Mouse (Mus musculus) v-Abl transformed pro-B cells (cell line): Measurements from ENCODE around the gene Ppp1r15a.

ENCODE experiments used
- in situ Hi-C, 2 experiments: fragments of 400-800 bp; cut with MboI; formaldehyde crosslinking; loops; one replicate each; pipeline ENCODE4 v1.15.1; 2025; ENCODE audit not compliant: unreplicated experiment in 2 of 2

The Ppp1r15a gene

DNA sequence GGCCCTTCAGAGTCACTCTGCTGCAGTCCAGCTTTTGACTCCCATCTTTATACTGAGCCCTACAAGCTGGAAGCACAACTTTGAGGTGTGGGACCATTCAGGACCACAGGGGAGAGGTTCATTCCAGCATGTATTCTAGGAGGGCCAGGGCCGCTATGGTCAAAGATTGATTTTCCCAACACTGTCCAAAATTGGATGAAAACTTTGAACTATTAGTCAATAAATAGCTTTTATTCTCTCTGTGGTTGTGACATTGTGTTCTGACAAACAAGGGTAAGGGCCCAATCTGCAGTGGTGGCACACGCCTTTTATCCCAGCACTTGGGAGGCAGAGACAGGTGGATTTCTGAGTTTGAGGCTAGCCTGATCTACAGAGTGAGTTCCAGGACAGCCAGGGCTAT is 27.9 kb upstream of the Ppp1r15a start:
- in situ Hi-C loops = loop anchor here in 1 of 2 experiments (25.0 kb wide), 1 partner anchor 242 kb away; no protein-coding TSS in a partner anchor

DNA sequence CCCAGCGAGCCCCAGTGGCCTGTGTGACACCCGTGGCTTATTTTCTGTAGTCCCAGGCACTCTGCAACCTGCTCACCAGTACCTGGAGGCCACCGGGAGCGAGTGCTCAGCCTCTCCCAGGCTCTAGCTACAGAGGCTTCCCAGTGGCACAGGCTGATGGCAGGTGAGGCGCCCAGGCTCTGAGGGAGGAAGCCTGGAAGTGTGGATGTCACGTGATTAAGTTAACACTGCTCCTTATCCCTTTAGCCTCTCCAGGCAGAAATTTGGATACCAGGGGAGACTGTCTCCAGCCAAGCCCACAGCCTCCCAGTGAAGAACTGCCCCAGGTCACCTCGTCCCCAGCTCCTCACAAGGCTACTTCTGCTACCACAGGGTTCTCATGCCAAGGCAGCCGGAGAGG is 27.5 kb upstream of the Ppp1r15a start:
- in situ Hi-C loops = loop anchor here in 1 of 2 experiments (25.0 kb wide), 1 partner anchor 241 kb away; no protein-coding TSS in a partner anchor

DNA sequence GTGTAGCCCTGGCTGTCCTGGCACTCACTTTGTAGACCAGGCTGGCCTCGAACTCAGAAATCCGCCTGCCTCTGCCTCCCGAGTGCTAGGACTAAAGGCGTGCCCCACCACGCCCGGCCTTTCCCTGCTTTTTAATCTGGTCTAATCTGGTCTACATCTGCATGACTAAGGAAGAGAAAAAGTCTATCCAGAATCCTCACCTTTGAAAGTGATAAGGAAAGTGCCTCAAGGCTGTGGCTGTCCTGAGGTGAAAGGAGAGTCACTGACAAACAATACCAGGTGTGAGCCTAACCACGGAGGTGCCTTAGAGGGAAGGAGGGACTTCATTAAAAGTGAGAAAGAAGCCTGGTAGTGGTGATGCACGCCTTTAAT is 25.4 kb upstream of the Ppp1r15a start:
- in situ Hi-C loops = loop anchor here in 1 of 2 experiments (25.0 kb wide), 1 partner anchor 239 kb away; no protein-coding TSS in a partner anchor

DNA sequence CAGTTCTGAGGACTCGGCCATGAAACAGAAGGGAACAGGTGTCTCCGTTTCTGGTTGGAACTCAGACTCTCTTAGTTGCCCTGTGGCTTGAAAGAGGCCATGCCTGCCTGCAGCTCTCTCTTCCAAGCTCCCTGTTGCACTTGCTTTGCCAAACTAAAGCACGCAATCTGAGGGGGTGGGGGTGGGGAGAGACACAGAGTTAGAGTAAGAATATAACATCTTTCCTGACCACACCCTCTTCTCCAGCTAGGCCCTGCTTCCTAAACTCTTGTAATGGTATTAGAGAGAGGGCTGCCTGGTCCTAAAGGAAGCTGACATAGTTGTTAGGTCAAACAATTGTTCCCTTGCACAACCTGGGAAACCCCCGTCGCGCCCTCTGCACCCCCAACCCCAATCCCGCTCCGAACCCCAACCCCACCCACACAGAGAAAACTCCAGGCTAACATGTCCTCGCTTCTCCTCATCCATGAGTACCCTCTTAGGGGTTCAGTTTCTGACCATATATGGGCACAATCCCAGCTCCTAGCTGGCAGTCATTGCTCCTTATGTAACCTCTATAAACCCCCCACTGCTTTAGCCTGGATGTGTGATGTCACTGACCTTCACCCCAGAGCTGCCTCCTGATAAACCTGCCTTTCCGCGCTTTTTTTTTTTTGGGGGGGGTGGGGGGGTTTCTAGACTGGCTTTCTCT is 24.9 kb upstream of the Ppp1r15a start:
- in situ Hi-C loops = loop anchor here in 1 of 2 experiments (25.0 kb wide), 1 partner anchor 239 kb away; no protein-coding TSS in a partner anchor

DNA sequence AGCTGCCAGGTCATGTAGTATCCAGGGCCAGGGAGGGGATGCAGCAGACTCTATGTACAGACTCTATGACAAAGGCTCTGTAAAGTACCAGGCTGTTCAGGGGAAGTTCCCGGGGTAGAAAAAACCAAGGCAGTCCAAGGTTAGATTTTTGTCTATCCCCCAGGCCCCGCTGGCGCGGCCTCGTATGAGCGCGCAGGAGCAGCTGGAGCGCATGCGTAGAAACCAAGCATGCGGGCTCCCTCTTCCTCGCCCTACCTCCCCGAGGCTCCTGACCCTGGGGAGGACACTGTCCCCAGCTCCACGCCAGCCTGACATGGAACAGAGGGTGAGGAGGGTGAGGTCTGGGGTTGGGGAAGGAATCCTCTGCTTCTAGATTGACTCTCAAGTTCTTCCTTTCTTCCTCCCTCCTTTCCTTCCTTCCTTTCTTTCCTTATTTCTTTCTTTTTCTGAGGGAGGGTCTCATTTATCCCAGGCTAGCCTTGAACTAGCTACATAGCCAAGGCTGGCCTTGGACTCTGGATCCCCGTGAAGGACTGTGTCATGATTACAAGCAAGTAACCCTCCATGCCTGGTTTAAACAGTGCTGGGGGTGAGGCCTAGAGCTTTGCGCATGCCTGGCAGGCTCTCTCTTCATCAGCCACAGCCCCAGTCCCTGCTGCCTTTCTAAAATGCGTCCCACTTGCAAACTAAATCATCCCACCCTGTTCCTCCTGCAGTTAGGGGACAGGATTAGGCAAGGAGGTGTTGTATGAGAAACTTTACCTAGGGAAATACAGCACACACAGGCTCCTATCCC is 23.8 kb upstream of the Ppp1r15a start:
- in situ Hi-C loops = loop anchor here in 1 of 2 experiments (25.0 kb wide), 1 partner anchor 238 kb away; no protein-coding TSS in a partner anchor

DNA sequence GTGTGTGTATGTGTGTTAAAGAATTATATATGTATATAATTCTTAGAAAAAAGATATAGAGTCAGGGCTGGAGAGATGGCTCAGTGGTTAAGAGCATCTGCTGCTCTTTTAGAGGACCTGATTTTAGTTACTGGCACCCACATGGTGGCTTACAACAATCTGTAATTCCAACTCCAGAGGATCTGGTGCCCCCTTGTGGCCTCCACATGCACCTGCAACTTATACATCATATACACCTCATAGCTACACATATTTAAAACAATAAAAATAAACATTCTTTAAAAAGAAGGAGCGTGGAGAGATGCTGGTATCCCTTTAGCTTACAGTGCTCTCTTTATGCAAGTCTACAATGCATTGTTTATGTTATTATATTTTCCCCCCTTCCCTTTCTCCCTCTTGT is 18.5 kb upstream of the Ppp1r15a start:
- in situ Hi-C loops = no loop called here

DNA sequence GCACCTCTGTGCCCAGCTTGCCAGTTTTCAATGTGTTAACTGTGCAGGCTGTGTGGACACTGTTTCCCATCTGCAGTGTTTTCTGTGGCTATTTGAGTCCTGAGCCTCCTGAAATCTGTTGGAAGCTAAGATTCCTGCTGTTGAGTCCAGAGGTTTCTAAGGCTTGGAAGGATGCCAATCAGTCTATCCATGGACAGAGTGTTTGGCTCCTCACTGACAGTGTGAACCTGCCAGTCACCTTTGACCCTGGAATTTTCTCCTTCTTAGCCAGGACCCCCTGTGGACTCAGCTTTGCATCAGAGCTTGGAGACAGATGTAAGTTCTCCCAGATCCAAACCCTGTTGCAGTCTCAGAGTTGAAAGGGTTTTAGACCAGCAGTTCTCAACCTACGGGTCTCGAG is 14.1 kb upstream of the Ppp1r15a start:
- in situ Hi-C loops = no loop called here

DNA sequence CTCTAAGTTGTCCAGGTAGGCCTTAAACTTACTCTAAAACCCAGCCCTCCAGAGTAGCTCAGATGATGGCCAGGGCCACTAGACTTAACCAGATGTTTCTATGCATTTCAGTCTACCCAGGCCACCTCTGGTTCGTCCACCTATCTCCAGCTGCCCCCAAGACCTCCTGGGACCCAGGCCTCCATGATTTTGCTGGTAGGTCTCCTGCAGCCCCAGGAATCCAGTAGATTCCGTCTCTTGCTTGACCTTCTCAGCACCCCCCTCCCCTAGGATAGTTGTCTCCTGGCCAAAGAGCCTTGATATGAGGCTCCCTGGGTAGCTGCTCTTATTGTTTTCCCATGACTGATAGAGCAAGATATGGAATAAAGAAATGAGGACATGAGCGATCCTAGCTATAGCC is 13.0 kb upstream of the Ppp1r15a start:
- in situ Hi-C loops = no loop called here

DNA sequence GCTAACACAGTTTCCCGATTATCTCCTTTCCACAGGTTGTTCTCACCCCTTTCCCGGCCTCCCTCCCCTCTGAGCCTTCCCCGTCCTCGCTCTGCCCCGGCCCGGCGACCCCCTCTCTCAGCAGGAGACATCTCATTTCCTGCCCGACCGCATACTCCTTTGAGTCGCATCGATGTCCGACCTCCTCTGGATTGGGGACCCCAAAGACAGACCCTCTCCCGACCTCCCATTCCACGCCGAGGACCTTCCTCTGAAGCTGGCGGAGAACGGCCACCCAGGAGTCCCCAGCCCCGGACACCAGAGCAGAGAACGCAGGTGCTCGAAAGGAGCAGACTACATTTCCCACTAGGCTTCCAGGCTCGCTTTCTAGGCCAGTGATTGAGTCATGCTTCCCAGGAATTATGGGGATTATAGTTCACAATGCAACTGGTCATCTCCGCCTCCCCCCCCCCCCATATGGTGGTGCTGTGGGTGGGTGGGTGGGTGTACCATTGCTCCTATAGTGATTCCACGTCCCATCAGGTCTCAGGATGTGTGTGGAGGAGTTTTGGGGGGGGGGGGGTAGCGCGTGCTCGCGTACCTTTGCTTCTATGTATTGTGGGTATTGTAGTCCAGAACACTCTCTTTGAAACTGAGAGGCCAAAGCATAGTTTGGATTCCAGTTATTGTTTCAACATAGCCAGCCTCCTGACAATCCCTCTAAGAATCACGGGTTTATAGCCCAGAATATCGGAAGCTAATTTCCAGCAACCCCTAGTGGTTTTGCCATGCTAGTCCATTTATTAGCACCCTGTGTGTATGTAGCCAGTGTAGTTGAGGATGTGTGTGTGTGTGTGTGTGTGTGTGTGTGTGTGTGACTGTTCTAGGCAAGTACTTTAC is 12.3 kb upstream of the Ppp1r15a start:
- in situ Hi-C loops = no loop called here

DNA sequence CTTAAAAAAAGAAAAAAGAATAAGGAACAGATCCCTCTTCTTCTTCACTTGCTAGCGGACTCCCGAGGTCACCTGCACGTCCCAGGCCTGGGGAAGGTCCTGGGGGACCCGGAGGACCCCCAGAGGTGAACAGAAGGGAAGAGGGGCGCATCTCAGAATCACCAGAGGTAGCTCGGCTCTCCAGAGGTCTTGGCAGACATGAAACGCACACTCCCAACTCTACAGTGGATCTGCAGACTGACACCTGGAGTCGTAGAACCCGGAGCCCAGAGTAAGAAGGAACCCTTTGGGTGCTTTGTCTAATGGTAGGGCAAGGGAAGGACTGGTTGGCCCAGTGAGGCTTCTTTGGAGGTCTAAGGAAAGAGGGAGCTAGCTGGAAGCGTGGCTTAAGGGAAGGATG is 11.5 kb upstream of the Ppp1r15a start:
- in situ Hi-C loops = no loop called here

DNA sequence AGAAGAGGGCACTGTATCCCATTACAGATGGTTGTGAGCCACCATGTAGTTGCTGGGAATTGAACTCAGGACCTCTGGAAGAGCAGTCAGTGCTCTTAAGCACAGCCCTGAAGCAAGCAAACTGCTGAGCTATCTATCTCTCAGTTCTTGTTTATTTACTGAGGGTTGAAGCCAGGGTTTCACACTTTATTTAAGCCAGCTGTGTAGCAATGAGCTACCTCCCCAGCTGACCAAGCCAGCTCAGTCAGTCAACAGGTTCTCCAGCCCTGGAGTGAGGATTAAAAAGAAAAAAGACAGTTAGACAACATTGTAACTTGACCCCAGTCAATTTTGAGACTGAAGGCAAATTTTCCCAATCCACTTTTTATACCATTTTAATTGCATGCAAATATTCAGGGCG is 9.6 kb upstream of the Ppp1r15a start:
- in situ Hi-C loops = no loop called here

DNA sequence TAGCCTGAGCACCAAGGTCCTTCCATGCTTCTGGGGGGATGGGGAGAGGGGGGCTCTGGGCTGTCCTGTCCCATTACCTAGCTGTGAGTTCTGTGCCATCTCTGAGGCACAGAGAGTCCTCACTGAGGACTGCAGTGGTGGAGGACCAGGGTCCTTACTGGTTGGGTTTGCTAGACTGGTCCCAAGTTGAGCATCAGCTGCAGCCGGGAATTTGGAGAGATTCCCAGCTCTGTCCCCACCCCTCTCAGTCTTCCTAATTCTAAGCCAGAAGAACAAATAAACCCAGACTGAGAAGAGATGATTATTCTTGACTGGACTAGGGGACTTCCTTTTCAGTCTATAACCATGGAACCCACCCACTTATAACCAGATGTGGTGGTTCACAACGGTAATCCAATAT is 4.6 kb upstream of the Ppp1r15a start:
- in situ Hi-C loops = no loop called here

DNA sequence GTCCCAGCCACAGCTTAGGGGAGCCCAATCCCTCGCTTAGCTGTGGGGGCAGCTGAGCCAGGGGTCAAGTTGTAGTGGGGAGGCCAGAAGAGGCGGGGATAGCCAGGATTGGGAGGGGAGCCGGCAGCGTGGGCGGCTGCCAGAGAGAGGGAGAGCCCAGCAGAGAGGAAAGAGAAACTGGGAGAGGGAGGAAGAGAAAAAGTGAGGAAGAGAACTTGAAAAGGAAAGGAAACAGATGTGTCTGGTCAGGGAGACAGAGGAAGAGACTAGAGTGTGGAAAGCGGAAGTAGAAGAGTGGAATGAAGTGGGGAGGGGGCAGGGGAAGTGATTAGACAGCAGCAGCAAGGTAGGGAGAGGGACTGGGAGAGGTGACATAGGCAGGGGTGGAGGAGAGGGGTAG is 3.4 kb upstream of the Ppp1r15a start:
- in situ Hi-C loops = loop anchor here in 1 of 2 experiments (5.0 kb wide), 1 partner anchor 52 kb away; no protein-coding TSS in a partner anchor

DNA sequence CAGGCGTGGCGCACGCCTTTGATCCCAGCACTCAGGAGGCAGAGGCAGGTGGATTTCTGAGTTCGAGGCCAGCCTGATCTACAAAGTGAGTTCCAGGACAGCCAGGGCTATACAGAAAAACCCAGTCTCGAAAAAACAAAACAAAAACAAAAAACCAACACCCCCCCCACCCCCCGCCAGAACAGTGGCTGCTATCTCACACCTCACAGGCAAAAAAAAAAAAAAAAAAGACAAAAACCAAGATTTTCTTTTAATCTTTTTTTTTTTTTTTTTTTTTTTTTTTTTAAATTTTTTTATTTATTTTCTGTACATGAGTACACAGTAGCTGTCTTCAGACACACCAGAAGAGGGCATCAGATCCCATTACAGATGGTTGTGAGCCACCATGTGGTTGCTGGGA is 1.1 kb upstream of the Ppp1r15a start:
- in situ Hi-C loops = loop anchor here in 1 of 2 experiments (5.0 kb wide), 1 partner anchor 50 kb away; no protein-coding TSS in a partner anchor

DNA sequence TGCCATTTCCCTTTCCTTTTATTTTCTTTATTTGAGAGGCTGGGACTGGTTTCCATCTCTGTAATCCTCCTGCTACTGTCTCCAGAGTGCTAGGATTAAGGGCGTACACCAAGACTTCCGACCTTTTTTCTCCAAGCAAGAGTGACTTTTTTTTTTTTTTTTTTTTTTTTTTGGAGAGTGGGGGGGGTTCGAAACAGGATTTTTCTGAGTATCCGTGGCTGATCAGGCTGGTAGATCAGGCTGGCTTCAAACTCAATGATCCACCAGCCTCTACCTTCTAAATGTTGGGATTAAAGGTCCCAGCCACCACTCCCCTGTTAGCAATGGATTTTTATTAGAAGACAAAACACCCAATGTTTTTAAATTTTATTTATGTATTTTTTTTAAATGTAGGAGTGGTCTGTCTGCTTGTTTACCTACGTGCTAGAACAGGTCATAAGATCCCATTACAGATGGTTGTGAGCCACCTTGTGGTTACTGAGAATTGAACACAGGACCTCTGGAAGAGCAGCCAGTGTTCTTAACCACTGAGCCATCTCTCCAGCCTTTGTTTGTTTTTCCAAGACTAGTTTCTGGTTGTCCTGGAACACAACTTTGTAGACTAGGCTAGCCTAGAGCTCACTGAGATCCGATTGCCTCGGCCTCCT is 529 bp upstream of the Ppp1r15a start:
- in situ Hi-C loops = loop anchor here in 1 of 2 experiments (5.0 kb wide), 1 partner anchor 49 kb away; no protein-coding TSS in a partner anchor

DNA sequence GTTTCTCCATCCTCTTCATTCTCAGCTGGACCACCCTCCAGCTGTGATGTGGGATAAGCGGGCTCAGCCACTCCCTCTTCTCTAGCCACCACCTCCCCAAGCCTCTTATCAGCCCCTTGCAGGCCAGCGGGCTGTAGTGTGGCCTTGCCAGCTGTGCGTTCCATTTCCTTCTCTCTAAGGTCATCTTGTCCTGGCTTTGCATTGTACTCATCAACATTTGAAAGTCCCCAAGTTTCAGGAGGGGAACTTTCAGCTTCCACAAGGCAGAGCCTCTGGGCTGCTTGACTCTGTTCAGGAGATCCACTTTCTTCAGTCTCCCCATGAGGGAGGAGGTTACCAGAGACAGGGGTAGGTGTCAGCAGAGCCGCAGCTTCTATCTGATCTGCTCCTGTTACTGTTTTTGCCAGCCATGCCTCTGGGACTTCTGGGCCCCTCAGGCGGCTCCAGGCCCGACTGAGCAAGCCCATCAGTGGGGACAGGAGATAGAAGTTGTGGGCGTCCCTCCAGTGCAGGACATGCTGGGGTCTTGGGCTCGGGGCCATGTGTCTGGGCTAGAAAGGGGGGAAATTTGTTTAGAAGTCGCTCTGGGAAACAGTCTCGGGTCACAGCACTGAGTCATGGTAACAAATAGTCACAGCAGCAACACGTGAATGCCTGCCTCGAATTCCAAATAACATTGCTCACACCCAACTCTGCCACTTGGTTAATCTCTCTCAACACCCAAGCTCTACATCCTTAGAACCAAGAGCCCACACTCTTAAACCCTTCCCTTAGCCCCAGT is 1.0 kb downstream of the Ppp1r15a start:
- in situ Hi-C loops = loop anchor here in 1 of 2 experiments (5.0 to 25.0 kb wide), 2 partner anchors 48 to 1312 kb away; partner anchors contain the start of gene Ldha

DNA sequence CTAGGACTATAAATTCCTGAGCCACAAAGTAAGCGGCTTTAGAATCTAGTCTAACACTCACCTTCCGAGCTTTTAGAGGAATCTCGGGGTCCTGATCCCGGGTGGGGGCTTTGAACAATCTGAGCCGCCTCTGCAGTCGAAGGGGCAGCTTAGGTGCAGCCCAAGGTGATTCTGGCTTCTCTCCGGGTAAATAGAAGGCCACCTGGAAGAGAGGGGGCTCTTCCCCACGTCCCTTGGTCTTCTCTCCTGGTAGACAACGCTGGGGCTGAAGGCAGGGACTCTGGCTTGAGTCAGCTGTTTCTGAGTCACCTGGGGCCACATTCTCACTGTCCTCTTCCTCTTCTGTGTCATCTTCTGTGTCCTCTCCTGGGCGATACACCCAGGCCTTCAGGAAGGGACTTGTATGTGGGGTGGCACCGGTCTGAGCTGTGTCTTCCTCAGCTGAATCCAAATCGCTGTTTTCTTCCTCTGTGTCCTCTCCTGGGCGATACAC is 2.3 kb downstream of the Ppp1r15a start:
- in situ Hi-C loops = loop anchor here in 1 of 2 experiments (25.0 kb wide), 1 partner anchor 1314 kb away; the partner anchor contains the start of gene Ldha

DNA sequence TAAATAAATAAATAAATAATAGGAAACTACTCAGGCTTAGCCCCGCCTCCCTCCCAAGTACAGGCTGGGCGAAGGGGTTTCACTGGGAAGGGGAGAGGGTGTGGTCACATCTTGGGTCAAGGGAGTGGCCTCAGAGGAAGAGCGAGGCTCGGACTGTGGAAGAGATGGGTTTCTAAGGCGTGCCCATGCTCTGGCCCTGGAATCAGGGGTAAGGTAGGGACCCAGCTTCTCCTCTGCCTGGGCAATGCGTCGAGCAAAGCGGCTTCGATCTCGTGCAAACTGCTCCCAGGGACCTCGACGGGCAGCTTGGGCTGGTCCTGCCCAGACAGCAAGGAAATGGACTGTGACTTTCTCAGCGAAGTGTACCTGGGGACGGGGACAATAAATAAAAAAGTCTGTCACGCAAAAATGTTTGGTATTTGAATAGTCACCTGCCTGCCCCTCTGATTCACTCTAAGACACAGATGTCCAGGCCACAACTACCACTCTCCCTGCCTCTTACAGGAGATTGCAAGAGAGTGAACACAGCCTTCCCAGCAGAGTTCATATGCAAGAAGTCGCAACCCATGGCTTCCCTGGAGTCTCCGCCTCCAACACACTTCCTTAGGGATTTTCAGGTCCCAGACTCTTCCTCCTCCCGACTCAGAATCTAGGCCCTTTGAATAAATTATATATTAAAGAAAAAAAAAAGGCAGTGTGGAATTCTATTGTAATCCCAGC is 3.0 kb downstream of the Ppp1r15a start:
- in situ Hi-C loops = loop anchor here in 1 of 2 experiments (25.0 kb wide), 1 partner anchor 1314 kb away; the partner anchor contains the start of gene Ldha
